Mouse (Mus musculus) limb, embryonic 13.5 days (tissue): ENCODE results near the gene AC153137.1. TPM values are rescaled to one million over a fixed set of nuclear protein-coding genes. Genes with fewer than 3 reads are reported as not detected.
A peak's percentile ranks its signal among the peaks of the same experiment; 100 is the strongest.
"Not testable (repeated sequence)": the region's sequence is repeated elsewhere in the genome, so short reads cannot be mapped to it uniquely, and the experiment has no call there.

ENCODE experiments used
- ATAC-seq: fragments of 200-750 bp; cut with Nextera tagmentation; 2 replicates; pipeline ENCODE4 v1.8.0; 2017; ENCODE audit warnings: low read depth, moderate number of reproducible peaks, moderate TSS enrichment; ENCODE audit not compliant: low FRiP score
- H3K27ac ChIP-seq: fragments of 300-500 bp; sonication (generic); 2 replicates; pipeline ENCODE4 v1.5.1; 2015; ENCODE audit warnings: inconsistent platforms, mild to moderate bottlenecking, moderate library complexity
- H3K27me3 ChIP-seq: fragments of 300-500 bp; sonication (generic); 2 replicates; pipeline ENCODE4 v1.6.1; 2015; ENCODE audit warnings: mild to moderate bottlenecking, inconsistent platforms
- H3K36me3 ChIP-seq: fragments of 300-500 bp; sonication (generic); 2 replicates; pipeline ENCODE4 v1.6.1; 2015; ENCODE audit warnings: inconsistent platforms, mild to moderate bottlenecking, moderate library complexity
- H3K4me1 ChIP-seq: fragments of 300-500 bp; sonication (generic); 2 replicates; pipeline ENCODE4 v1.6.1; 2015; ENCODE audit warnings: inconsistent platforms
- H3K4me2 ChIP-seq: fragments of 300-500 bp; sonication (generic); replicated peaks from 2 replicates; pipeline ENCODE4 v1.6.1; 2015; ENCODE audit warnings: inconsistent platforms, mild to moderate bottlenecking, moderate library complexity
- H3K4me3 ChIP-seq: fragments of 300-500 bp; sonication (generic); 2 replicates; pipeline ENCODE4 v1.5.1; 2015; ENCODE audit warnings: moderate library complexity, mild to moderate bottlenecking, inconsistent platforms
- H3K9ac ChIP-seq: fragments of 300-500 bp; sonication (generic); 2 replicates; pipeline ENCODE4 v1.6.1; 2015; ENCODE audit warnings: mild to moderate bottlenecking, inconsistent platforms
- H3K9me3 ChIP-seq: fragments of 300-500 bp; sonication (generic); 2 replicates; pipeline ENCODE4 v1.6.1; 2016; ENCODE audit warnings: inconsistent platforms
- WGBS: fragments of 180-500 bp; shearing (Covaris S2); methylation state at CpG from one replicate; pipeline ENCODE4 v1.1.7; 2015; 5-methylcytosine and 5-hydroxymethylcytosine counted together
- polyA plus RNA-seq: library from polyadenylated mRNA; unstranded; fragments of >200 nt; fragmentation: Nextera tagmentation; extraction: Ambion mirVana; gene quantifications from 2 replicates; pipeline ENCODE4 v1.2.1, GENCODE M21; 2015

The AC153137.1 gene
- polyA plus RNA-seq, result not detected in 2 replicates

DNA sequence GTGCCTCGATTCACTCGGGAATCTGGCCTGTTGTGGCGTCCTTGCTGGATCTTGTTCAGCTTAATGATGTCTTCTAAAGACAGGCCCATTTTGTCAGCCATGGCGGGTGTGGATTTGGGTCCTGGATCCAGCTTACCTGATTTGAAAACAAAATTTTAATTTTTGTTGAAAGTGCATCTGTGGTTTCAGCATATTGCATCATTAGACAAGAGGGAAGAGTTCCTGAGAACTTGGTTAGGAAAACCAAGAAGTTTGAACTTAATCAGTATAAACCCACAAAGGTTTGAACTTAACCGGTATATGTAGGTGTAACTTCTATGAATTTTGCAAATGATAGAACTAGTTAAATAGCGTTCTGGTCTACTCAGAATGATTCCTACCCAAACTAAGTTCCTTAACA lies at the start of gene AC153137.1:
TSS of gene AC153137.1 (minus strand) at position 101 of the 400 bp plus-strand sequence.
- H3K4me3 ChIP-seq, H3K9ac ChIP-seq, H3K36me3 ChIP-seq, H3K27ac ChIP-seq, H3K27me3 ChIP-seq, H3K4me2 ChIP-seq, H3K9me3 ChIP-seq, H3K4me1 ChIP-seq, ATAC-seq: not testable (repeated sequence)
- 79% methylated on average over 6 of the region's 6 CpGs for WGBS

- no peak overlapping the region for H3K27ac ChIP-seq
- H3K36me3 ChIP-seq, result no peaks in the 10 kb centered on the region
- H3K9me3 ChIP-seq, result no peaks in the 10 kb centered on the region
- H3K27me3 ChIP-seq, result no peaks in the 10 kb centered on the region
- ATAC-seq, result no peak
- H3K4me1 ChIP-seq, result no peaks in the 10 kb centered on the region
- no peak overlapping the region for H3K4me3 ChIP-seq
- no peak overlapping the region for H3K9ac ChIP-seq
- H3K4me2 ChIP-seq, result no peak overlapping the region
These were observed 45.4 kb upstream of the AC153137.1 start for GRCm38 (mm10) chr1:31023173-31023572.

DNA sequence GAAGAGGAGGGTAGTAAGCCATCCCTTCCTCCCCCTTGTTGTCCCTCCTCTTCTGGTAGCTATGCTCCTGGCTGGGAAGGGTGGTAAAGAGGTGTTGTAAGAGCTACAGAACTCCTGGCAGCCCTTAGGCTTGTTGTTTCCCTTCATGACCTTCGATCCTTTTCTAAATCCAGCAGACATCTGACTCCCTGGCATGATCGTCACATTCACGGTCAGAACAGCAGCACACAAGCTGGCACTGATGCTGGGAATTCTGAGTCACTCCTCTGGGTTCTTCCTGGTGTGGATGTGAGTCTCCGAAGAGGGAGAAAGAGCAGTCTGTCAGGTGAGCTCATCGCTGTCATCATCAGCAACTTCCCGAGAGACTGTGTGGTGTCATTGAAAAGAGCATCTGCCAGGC lies 41.5 kb upstream of the AC153137.1 start:
- Histone ChIP-seq H3K4me3 (no peak overlapping the region), H3K9ac (no peak overlapping the region), H3K4me1 (no peaks in the 10 kb centered on the region), H3K9me3 (no peaks in the 10 kb centered on the region), H3K36me3 (no peaks in the 10 kb centered on the region), H3K27me3 (no peaks in the 10 kb centered on the region), H3K4me2 (no peak overlapping the region), H3K27ac (no peak overlapping the region)
- ATAC-seq, result no peak
- WGBS, result 75% methylated on average over 6 of the region's 6 CpGs

DNA sequence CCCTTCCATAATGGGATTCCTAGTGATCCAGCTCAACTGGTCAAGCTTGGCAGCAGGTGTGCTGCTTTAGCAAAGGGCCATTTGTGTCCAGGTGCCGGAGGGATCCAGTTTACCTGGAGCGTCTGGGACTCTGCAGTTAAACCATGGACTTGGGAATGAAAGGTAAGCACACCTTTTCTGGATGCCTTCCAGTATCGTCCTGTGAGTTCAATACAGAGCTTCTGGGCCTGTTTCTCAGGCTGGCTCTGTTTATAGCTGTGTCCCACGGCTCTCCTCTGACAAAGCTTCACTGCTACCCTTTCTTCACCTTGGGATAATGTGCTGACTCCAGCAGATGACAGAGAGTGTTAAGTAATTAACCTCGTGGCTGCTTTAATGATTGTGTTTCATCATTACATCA lies 39.6 kb upstream of the AC153137.1 start:
- Histone ChIP-seq H3K27me3 (no peaks in the 10 kb centered on the region), H3K4me1 (no peaks in the 10 kb centered on the region), H3K4me2 (no peak overlapping the region), H3K27ac (no peak overlapping the region), H3K9ac (no peak overlapping the region), H3K9me3 (no peaks in the 10 kb centered on the region), H3K4me3 (no peak overlapping the region), H3K36me3 (no peaks in the 10 kb centered on the region)
- WGBS, result 72% methylated on average over 5 of the region's 5 CpGs
- no peak for ATAC-seq

GRCm38 (mm10) chr1:31016068-31016467 lies 38.3 kb upstream of the AC153137.1 start:
- Histone ChIP-seq H3K27ac (no peak overlapping the region), H3K9ac (no peak overlapping the region), H3K27me3 (no peaks in the 10 kb centered on the region), H3K4me2 (no peak overlapping the region), H3K4me3 (no peak overlapping the region), H3K9me3 (no peaks in the 10 kb centered on the region), H3K36me3 (no peaks in the 10 kb centered on the region), H3K4me1 (no peaks in the 10 kb centered on the region)
- WGBS, result 89% methylated on average over 6 of the region's 6 CpGs
- no peak for ATAC-seq

GRCm38 (mm10) chr1:31015261-31015660 lies 37.5 kb upstream of the AC153137.1 start:
- Histone ChIP-seq H3K27me3 (no peaks in the 10 kb centered on the region), H3K9me3 (no peaks in the 10 kb centered on the region), H3K27ac (no peak overlapping the region), H3K4me3 (no peak overlapping the region), H3K36me3 (no peaks in the 10 kb centered on the region), H3K4me2 (no peak overlapping the region), H3K9ac (no peak overlapping the region), H3K4me1 (no peaks in the 10 kb centered on the region)
- 38% methylated on average over 2 of the region's 2 CpGs for WGBS
- ATAC-seq, result no peak

DNA sequence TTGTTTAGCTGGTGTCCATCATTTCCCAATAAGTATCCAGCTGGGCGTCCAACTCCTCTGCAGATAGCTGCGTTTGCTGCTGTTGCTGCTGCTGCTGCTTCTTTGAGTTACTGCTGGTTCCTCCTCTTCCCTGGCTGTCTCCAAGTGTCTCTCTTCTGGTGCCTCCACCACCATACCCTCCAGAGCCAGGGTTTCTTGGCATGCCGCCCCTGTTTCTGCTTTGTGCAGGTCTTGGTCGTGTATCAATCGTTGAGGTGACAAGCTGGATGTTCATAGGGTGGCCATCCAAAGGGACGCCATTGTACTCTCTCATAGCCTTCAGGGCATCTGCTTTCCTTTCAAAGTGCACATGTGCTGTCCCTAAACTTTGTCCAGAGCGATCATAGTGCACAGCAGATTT lies 529 bp downstream of the AC153137.1 start:
- H3K9ac ChIP-seq, H3K4me3 ChIP-seq, H3K36me3 ChIP-seq, H3K4me2 ChIP-seq, H3K27ac ChIP-seq, H3K9me3 ChIP-seq, H3K27me3 ChIP-seq, H3K4me1 ChIP-seq, ATAC-seq: not testable (repeated sequence)
- WGBS, result 85% methylated on average over 7 of the region's 7 CpGs

DNA sequence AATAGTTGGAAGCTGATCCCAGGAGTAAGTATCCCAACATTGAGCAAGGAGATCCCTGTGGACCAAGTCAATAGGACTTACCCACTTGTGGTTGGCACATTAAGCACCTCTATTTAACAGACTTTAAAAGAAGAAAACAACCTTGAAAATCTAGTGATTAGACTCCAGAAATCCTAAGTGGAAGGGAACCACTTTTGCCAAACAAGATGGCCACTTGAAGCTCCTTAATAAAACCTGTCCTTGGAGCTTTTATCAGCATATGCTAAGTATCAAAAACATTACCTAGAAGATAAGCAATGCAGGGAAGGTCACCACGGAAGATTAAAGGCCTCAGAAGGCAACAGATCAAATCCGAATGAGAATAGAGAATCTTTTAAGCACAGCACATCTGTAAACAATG lies 26.0 kb downstream of the AC153137.1 start:
- WGBS, result 77% methylated on average over 2 of the region's 2 CpGs
- no peak for ATAC-seq

DNA sequence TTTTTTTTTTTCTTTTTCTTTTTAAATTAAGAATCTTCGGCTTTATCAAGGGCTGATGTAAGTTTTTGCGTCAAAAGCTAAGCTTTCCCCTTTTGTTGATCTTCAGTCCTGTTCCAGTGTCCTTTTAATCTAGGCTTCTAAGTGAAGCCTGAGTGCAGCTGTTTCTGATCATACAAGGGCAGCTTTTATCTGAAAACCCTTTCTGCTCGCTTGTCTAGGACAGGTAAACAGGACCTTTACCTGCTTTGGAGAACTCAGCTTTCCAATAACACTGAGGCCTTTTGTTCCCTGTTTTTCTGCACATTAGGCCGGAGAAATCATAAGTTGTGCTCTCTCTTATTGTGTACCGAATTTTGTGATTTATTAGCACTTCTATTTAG lies 27.3 kb downstream of the AC153137.1 start:
- Histone ChIP-seq H3K27ac (peak overlapping the region; percentile 100), H3K9me3 (no peaks in the 10 kb centered on the region), H3K27me3 (no peaks in the 10 kb centered on the region), H3K36me3 (0 out of 2 replicates have a peak, but pooled peaks cover 2% of the 10 kb centered on the region), H3K9ac (peak overlapping the region; percentile 86), H3K4me2 (peak overlapping the region; percentile 61), H3K4me3 (peak overlapping the region; percentile 74), H3K4me1 (peaks cover 18% of the 10 kb centered on the region)
- ATAC-seq, result no peak
- 24% methylated on average over 5 of the region's 5 CpGs for WGBS

More for the DNA sequence above, 26.0 kb downstream of the AC153137.1 start:
- H3K27ac ChIP-seq, result no peak overlapping the region
- peaks cover 16% of the 10 kb centered on the region for H3K4me1 ChIP-seq
- H3K4me2 ChIP-seq, result no peak overlapping the region
- no peaks in the 10 kb centered on the region for H3K9me3 ChIP-seq
- H3K27me3 ChIP-seq, result no peaks in the 10 kb centered on the region
- H3K9ac ChIP-seq, result no peak overlapping the region
- H3K36me3 ChIP-seq, result no peaks in the 10 kb centered on the region
- no peak overlapping the region for H3K4me3 ChIP-seq

DNA sequence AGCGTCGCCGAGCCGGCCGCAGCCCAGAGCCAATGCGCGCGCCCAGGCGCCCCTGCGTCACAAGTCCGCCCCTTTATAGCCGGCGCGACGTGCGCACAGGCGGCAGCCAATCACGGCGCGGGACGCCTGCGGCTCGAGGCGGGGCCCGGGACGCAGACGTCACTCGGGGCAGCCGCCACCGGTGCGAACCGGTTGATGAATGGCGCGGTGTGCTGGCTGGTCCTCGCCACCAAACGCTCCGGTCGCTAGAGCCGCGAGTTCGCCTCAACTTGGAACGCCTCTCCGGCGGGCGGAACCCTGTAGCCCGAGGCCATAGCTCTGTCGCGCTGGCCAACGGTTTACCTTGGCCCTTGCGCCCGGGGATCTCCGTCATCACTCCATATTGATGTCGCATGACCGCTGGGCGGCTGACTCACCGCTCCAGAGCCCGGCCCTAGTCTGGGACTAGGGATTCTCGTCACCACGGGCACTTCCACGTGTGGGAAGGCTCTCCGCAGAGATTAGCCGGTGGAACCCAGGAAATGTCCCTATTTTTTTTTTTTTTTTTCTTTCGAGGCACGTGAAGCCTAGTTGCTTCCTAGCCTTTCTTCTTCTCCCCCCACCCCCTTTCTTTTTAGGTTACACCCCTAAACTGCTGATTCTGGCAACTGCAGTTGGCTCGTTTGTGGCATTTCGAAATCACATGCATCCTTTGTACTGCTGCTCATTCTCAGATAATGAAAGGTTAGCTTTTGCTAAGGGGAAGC lies 27.9 kb downstream of the AC153137.1 start:
- ATAC-seq, result peak; percentile 99
- peaks cover 18% of the 10 kb centered on the region for H3K4me1 ChIP-seq
- H3K4me3 ChIP-seq, result peak overlapping the region; percentile 74
- no peaks in the 10 kb centered on the region for H3K27me3 ChIP-seq
- H3K36me3 ChIP-seq, result peaks cover 7% of the 10 kb centered on the region
- H3K4me2 ChIP-seq, result peak overlapping the region; percentile 61
- H3K27ac ChIP-seq, result peak overlapping the region; percentile 100
- WGBS, result under 1% methylated on average over 66 of the region's 66 CpGs
- peak overlapping the region; percentile 86 for H3K9ac ChIP-seq
- H3K9me3 ChIP-seq, result no peaks in the 10 kb centered on the region

DNA sequence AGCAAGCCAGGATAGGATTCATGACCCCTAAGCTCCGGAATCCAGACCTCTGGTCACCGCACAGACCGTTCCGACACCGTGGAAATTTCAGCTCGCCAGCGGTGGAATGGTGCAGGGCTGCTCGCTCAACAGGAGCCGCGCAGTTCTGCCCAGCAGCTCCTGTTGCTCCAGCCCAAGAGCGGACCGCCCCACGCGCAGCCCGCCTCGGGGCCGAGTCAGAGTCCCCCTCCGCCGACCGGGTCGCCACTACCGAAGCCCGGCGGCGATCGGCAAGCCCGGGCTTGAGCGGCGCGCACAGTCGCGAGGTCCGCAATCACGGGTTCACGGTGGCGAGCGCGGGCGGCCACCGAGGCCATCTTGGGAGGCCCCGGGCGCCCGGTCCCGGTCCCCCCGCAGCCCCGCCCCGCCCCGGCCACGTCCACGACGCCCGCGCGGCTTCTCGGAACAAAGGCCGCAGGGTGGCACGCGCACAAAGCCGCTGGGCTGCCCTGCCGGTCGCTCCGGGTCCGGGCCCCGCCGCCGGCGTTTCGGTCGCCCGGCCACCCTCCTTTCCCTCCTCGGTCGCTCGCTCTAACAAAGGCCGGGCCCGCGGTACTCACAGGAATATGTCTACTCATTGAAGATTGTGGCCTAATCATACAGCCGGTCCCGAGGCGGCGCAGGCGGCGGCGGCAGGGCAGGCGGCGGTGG lies 28.7 kb downstream of the AC153137.1 start:
- ATAC-seq, result peak; percentile 66
- peak overlapping the region; percentile 98 for H3K9ac ChIP-seq
- WGBS, result under 1% methylated on average over 54 of the region's 85 CpGs
- H3K36me3 ChIP-seq, result peaks cover 15% of the 10 kb centered on the region
- H3K27ac ChIP-seq, result peak overlapping the region; percentile 100
- peak overlapping the region; percentile 60 for H3K4me2 ChIP-seq
- H3K4me3 ChIP-seq, result peak overlapping the region; percentile 74
- H3K9me3 ChIP-seq, result no peaks in the 10 kb centered on the region
- H3K27me3 ChIP-seq, result no peaks in the 10 kb centered on the region
- H3K4me1 ChIP-seq, result peaks cover 18% of the 10 kb centered on the region

DNA sequence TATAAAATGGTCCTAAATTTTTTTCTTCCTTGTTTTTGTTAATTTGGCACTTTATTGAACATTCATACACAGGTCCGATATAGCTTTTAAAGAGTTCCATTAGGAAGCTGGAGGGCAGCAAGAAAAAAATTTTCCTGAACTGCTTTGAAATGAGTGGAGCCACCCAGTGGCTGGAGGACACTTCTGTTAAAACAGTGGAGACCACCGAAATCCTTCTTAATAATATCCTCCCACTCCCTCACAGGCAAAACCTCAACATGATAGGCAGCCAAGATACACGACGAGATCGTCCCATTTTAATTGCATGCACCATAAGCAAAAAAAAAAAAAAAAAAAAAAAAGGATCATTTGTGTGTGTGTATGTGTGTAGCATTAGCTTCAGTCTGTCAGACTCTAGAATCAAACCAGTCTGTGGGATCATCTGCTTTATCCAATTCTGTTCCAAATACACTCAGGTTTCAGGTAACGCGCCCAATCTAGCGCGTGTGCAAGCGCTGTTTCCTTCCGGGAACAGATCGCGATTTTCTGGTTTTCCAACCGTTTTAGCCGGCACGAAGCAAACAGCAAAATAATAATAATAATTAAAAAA lies 29.3 kb downstream of the AC153137.1 start:
- Histone ChIP-seq H3K4me1 (peaks cover 18% of the 10 kb centered on the region), H3K4me3 (peak overlapping the region; percentile 74), H3K9me3 (no peaks in the 10 kb centered on the region), H3K9ac (peak overlapping the region; percentile 98), H3K4me2 (peak overlapping the region; percentile 60), H3K27ac (peak overlapping the region; percentile 100), H3K36me3 (peaks cover 22% of the 10 kb centered on the region), H3K27me3 (no peaks in the 10 kb centered on the region)
- ATAC-seq, result no peak
- WGBS, result 1% methylated on average over 16 of the region's 16 CpGs
